Mouse (Mus musculus): ENCODE results near the gene Gm21987.

GRCm38 (mm10) chr16:38304460-38305194, 42.2 kb upstream of the Gm21987 start:
- no peak for TF ChIP-seq TAL1 (IDR thresholded peaks at IDR 0.05; ENCODE audit: low read length)
- no peak for TF ChIP-seq GATA1 (IDR thresholded peaks at IDR 0.05; ENCODE audit: low read length)
